ENCODE assay signal across 13 mouse cellular contexts in the genomic region with DNA sequence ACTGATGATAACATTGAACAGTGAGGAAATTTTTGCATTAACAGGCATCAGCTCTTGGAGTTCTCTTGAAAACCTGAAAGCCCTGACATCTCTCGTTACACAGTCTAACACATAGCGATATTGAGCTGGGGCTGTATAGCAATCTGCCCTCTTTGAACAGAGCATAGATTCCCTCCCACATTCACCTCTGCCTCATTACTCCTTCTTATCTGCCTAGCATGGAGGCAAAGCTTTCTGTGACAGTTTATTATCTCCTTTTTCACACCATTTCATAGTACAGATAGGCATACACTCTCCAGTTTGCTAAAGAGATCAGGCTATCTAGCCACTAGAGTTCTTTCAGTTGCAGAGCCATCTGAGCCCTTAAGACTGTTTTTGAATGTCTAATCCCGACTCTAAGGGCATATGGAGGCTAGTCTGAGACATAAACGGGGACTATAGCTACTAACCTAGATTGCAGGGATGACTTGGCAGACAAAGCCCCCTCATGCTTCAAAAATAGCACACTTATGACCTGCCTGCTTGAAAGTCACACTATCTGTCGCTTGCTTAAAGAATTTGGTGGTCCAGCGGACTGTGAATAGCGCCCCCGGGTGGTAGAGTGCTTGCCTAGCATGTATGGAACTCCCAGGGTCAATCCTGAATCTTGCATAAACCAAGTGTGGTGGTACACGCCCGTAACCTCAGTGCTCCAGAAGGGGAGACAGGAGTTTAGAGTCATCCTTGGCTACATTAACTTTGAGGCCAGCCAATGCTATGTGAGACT.
DNase-seq lines count a peak whose midpoint lies in the region; ATAC-seq and TF ChIP-seq lines count a peak whose summit lies in the region.
"Had no signal": no experiment of that assay in that cellular context is flagged by ENCODE, and none has a peak within 500 bp of the region (broad histone marks: within the 10 kb centered on the region; RNA-seq: fewer than 3 reads in every experiment).

No protein-coding gene starts in this region.

- H3K79me2 ChIP-seq in CH12.LX (replicated peaks; ENCODE audit: control insufficient read depth, extremely low read depth, insufficient read depth, poor library complexity, severe bottlenecking), result no peaks in the 10 kb centered on the region

- POLR2A ChIA-PET in Patski (lab: Charles Lee), result no interaction called here

- TF ChIP-seq POLR2A in CH12.LX (IDR thresholded peaks at IDR 0.05; ENCODE audit: low read depth, low read length), result no peak

- DNase-seq in heart, postnatal 25 days (ENCODE audit: low spot score), result no peak
- DNase-seq in CH12.LX (ENCODE audit: extremely low read depth), result no peak
- no peak for DNase-seq in Patski (ENCODE audit: low read depth, low spot score)
- DNase-seq in urinary bladder, postnatal 25 days (ENCODE audit: low spot score), result no peak
- DNase-seq in left cerebral cortex, adult 9 months (ENCODE audit: low spot score in 2 of 2), result no peak
- DNase-seq in layer of hippocampus, adult 9-10 months (ENCODE audit: low spot score), result no peak
- DNase-seq: lung, postnatal 10 days; right cerebral cortex, postnatal 4 days; thymus, adult 2 months had no signal

- intact Hi-C loops in heart, postnatal 25 days (cut with DNase I), result no loop called here

- H3K4me2 ChIP-seq in heart, embryonic 16.5 days (ENCODE audit: low read depth, low read length), result no peak overlapping the region
- H3K4me2 ChIP-seq in CH12.LX (ENCODE audit: insufficient read depth, low read depth, poor library complexity, severe bottlenecking), result no peak overlapping the region
- no peak overlapping the region; the same call in 1 of the 2 replicates for H3K4me2 ChIP-seq in liver, embryonic 16.5 days (ENCODE audit: low read depth, low read length)
- H3K4me2 ChIP-seq: forebrain, embryonic 15.5 days; kidney, embryonic 15.5 days had no signal

- H3K27ac ChIP-seq in heart, embryonic 16.5 days (ENCODE audit: low read length), result peak overlapping the region; percentile 36
- no peak overlapping the region for H3K27ac ChIP-seq in CH12.LX (ENCODE audit: insufficient read depth, low read depth)
- H3K27ac ChIP-seq in liver, embryonic 16.5 days (ENCODE audit: low read length), result 0 out of 2 replicates have a peak overlapping the region, but pooled peaks have one; percentile 17
- H3K27ac ChIP-seq: forebrain, embryonic 15.5 days; kidney, embryonic 15.5 days had no signal

- no peaks in the 10 kb centered on the region for H3K4me1 ChIP-seq in heart, embryonic 16.5 days (ENCODE audit: control insufficient read depth, insufficient read depth, low read length)
- peaks cover 0 to 25% of the 10 kb centered on the region in 2 experiments; a peak in 3 of 4 replicates for H3K4me1 ChIP-seq in CH12.LX (ENCODE audit: control insufficient read depth in 1 of 2, insufficient read depth in 2 of 2)
- H3K4me1 ChIP-seq in liver, embryonic 16.5 days (ENCODE audit: control insufficient read depth, low read depth, low read length), result peaks cover 7% of the 10 kb centered on the region
- H3K4me1 ChIP-seq: forebrain, embryonic 15.5 days; kidney, embryonic 15.5 days had no signal

- 43% methylated on average over 10 of the region's 10 CpGs for WGBS in heart, embryonic 16.5 days
- WGBS in liver, embryonic 16.5 days (ENCODE audit: insufficient replicate concordance), result 30% methylated on average over 10 of the region's 10 CpGs

- no peak for TF ChIP-seq RAD21 in CH12.LX (IDR thresholded peaks at IDR 0.05; ENCODE audit: low read depth, low read length)

- H3K9me3 ChIP-seq in heart, embryonic 16.5 days (replicated peaks; ENCODE audit: control insufficient read depth, low read length), result no peaks in the 10 kb centered on the region
- H3K9me3 ChIP-seq in CH12.LX (replicated peaks; ENCODE audit: low read length), result no peaks in the 10 kb centered on the region
- no peaks in the 10 kb centered on the region for H3K9me3 ChIP-seq in liver, embryonic 16.5 days (replicated peaks; ENCODE audit: control insufficient read depth, low read length)
- H3K9me3 ChIP-seq: forebrain, embryonic 15.5 days; kidney, embryonic 15.5 days had no signal

- H3K4me3 ChIP-seq in heart, embryonic 16.5 days (ENCODE audit: low read length), result no peak overlapping the region
- no peak overlapping the region for H3K4me3 ChIP-seq in CH12.LX (replicated peaks in 1 of 3; ENCODE audit: low read depth in 2 of 3, low read length in 2 of 3, poor library complexity in 1 of 3)
- no peak overlapping the region for H3K4me3 ChIP-seq in liver, embryonic 16.5 days (ENCODE audit: low read depth, low read length)
- H3K4me3 ChIP-seq: forebrain, embryonic 15.5 days; kidney, embryonic 15.5 days had no signal

- no peak for TF ChIP-seq EP300 in CH12.LX (IDR thresholded peaks at IDR 0.05; ENCODE audit: low read length)

- dilution Hi-C loops in CH12.LX (cut with MboI; ENCODE audit: extremely low pct_ligation_motif_present, extremely low pct_unique_long_range_greater_than_20kb, low sequenced_read_pairs), result no loop called here

- CTCF ChIA-PET in Patski (lab: Charles Lee), result interaction anchor here (1.4 to 1.6 kb wide), 2 partner anchors 9 to 21 kb away, joined by 3 to 4 read pairs; no protein-coding TSS in a partner anchor

- H3K27me3 ChIP-seq in heart, embryonic 16.5 days (ENCODE audit: control insufficient read depth, insufficient read depth, low read length), result no peaks in the 10 kb centered on the region
- H3K27me3 ChIP-seq in CH12.LX (replicated peaks), result no peaks in the 10 kb centered on the region
- H3K27me3 ChIP-seq in Patski, result peaks cover 8% of the 10 kb centered on the region
- H3K27me3 ChIP-seq in liver, embryonic 16.5 days (ENCODE audit: control insufficient read depth, insufficient read depth, low read depth, low read length), result no peaks in the 10 kb centered on the region
- H3K27me3 ChIP-seq: forebrain, embryonic 15.5 days had no signal

- TF ChIP-seq CTCF in CH12.LX (conservative IDR thresholded peaks at IDR 0.05 in 1 of 2, IDR thresholded peaks at IDR 0.05 in 1 of 2; ENCODE audit: low read depth in 2 of 2, low read length in 2 of 2) (peak; percentile 33 to 49; a peak in 2 of 4 replicates), Patski (IDR thresholded peaks at IDR 0.05) (peak; percentile 41)

- no peak overlapping the region for H3K9ac ChIP-seq in heart, embryonic 16.5 days (ENCODE audit: low read length)
- H3K9ac ChIP-seq in CH12.LX (ENCODE audit: insufficient read depth, low read depth), result no peak overlapping the region
- no peak overlapping the region for H3K9ac ChIP-seq in liver, embryonic 16.5 days (ENCODE audit: low read depth, low read length)
- H3K9ac ChIP-seq: forebrain, embryonic 15.5 days; kidney, embryonic 15.5 days had no signal

- no peaks in the 10 kb centered on the region for H3K36me3 ChIP-seq in heart, embryonic 16.5 days (ENCODE audit: control insufficient read depth, insufficient read depth)
- no peaks in the 10 kb centered on the region for H3K36me3 ChIP-seq in CH12.LX (replicated peaks in 1 of 2; ENCODE audit: control insufficient read depth in 1 of 2, insufficient read depth in 1 of 2, low read length in 1 of 2)
- H3K36me3 ChIP-seq in liver, embryonic 16.5 days (ENCODE audit: control insufficient read depth, insufficient read depth), result no peaks in the 10 kb centered on the region
- H3K36me3 ChIP-seq: forebrain, embryonic 15.5 days; kidney, embryonic 15.5 days had no signal

- no peak for ATAC-seq in heart, embryonic 16.5 days (replicated peaks; ENCODE audit: extremely low read depth, insufficient read depth, low FRiP score)
- no peak for ATAC-seq in Patski
- peak; percentile 73 for ATAC-seq in liver, embryonic 16.5 days (ENCODE audit: low read depth)
- ATAC-seq: forebrain, embryonic 15.5 days had no signal

- in situ Hi-C loops in CH12.LX (cut with MboI; ENCODE audit: low pct_ligation_motif_present, low pct_unique_long_range_greater_than_20kb, low sequenced_read_pairs), result loop anchor here (25.0 kb wide), 1 partner anchor 487 kb away; no protein-coding TSS in a partner anchor
- in situ Hi-C loops in Patski (cut with MboI; ENCODE audit: low pct_unique_long_range_greater_than_20kb), result no loop called here

TF ChIP-seq in CH12.LX, 34 proteins besides CTCF, POLR2A, EP300 and RAD21:
- TF ChIP-seq HCFC1 (IDR thresholded peaks at IDR 0.05; ENCODE audit: low read depth, low read length), result no peak
- TF ChIP-seq POLR2AphosphoS2 (IDR thresholded peaks at IDR 0.05; ENCODE audit: low read depth, low read length), result no peak
- no peak for TF ChIP-seq ETS1 (conservative IDR thresholded peaks at IDR 0.05; ENCODE audit: low read depth, low read length)
- TF ChIP-seq USF2 (conservative IDR thresholded peaks at IDR 0.05; ENCODE audit: low read depth, low read length), result no peak
- TF ChIP-seq IRF4 (IDR thresholded peaks at IDR 0.05; ENCODE audit: low read depth, low read length), result no peak
- no peak for TF ChIP-seq MXI1 (IDR thresholded peaks at IDR 0.05; ENCODE audit: low read depth, low read length)
- no peak for TF ChIP-seq ZNF384 (IDR thresholded peaks at IDR 0.05; ENCODE audit: low read depth, low read length)
- no peak for TF ChIP-seq CHD1 (IDR thresholded peaks at IDR 0.05; ENCODE audit: low read depth, low read length)
- no peak for TF ChIP-seq TCF12 (IDR thresholded peaks at IDR 0.05; ENCODE audit: low read depth, low read length)
- no peak for TF ChIP-seq PAX5 (IDR thresholded peaks at IDR 0.05; ENCODE audit: low read length)
- no peak for TF ChIP-seq RCOR1 (conservative IDR thresholded peaks at IDR 0.05; ENCODE audit: low read depth, low read length)
- TF ChIP-seq ZKSCAN1 (IDR thresholded peaks at IDR 0.05; ENCODE audit: borderline replicate concordance, low read depth, low read length), result no peak
- no peak for TF ChIP-seq CHD2 (IDR thresholded peaks at IDR 0.05; ENCODE audit: low read length)
- no peak for TF ChIP-seq SMC3 (IDR thresholded peaks at IDR 0.05; ENCODE audit: low read depth, low read length)
- no peak for TF ChIP-seq ELF1 (IDR thresholded peaks at IDR 0.05; ENCODE audit: low read depth, low read length)
- TF ChIP-seq NRF1 (IDR thresholded peaks at IDR 0.05; ENCODE audit: low read depth, low read length), result no peak
